Mouse (Mus musculus): ENCODE data around the gene Pigq. TPM values are rescaled to one million over a fixed set of nuclear protein-coding genes. Genes with fewer than 3 reads are reported as not detected.
A peak's percentile ranks its signal among the peaks of the same experiment; 100 is the strongest.

The Pigq gene
- polyA plus RNA-seq, 1 experiment from 2014 or later: 50.9 TPM

GRCm38 (mm10) chr17:25878611-25879180, 66.0 kb downstream of the Pigq start:
- DNase-seq (ENCODE audit: low spot score, missing footprints): peak; percentile 78
- H3K4me3 ChIP-seq (ENCODE audit: low read depth, low read length): no peak overlapping the region
- no peaks in the 10 kb centered on the region for H3K36me3 ChIP-seq (ENCODE audit: control insufficient read depth, insufficient read depth, low read length)
- WGBS: 82% methylated on average over 19 of the region's 19 CpGs
- no peaks in the 10 kb centered on the region for H3K9me3 ChIP-seq (ENCODE audit: control insufficient read depth, low read length)
- no peaks in the 10 kb centered on the region for H3K27me3 ChIP-seq (ENCODE audit: control insufficient read depth, insufficient read depth, low read length)
- no peak overlapping the region for H3K9ac ChIP-seq (ENCODE audit: low read length)
- H3K27ac ChIP-seq (ENCODE audit: low read depth, low read length): no peak overlapping the region
- ATAC-seq (ENCODE audit: low FRiP score): no peak
- H3K4me1 ChIP-seq (ENCODE audit: control insufficient read depth, insufficient read depth, low read length): peaks cover 45% of the 10 kb centered on the region
- no peak overlapping the region for H3K4me2 ChIP-seq

GRCm38 (mm10) chr17:25877741-25878610, 66.8 kb downstream of the Pigq start:
- no peaks in the 10 kb centered on the region for H3K36me3 ChIP-seq (ENCODE audit: control insufficient read depth, insufficient read depth, low read length)
- H3K4me3 ChIP-seq (ENCODE audit: low read depth, low read length): no peak overlapping the region
- H3K9me3 ChIP-seq (ENCODE audit: control insufficient read depth, low read length): no peaks in the 10 kb centered on the region
- ATAC-seq (ENCODE audit: low FRiP score): no peak
- no peak overlapping the region for H3K27ac ChIP-seq (ENCODE audit: low read depth, low read length)
- H3K4me2 ChIP-seq: no peak overlapping the region
- DNase-seq (ENCODE audit: low spot score, missing footprints): no peak
- WGBS: 93% methylated on average over 32 of the region's 32 CpGs
- no peak overlapping the region for H3K9ac ChIP-seq (ENCODE audit: low read length)
- H3K27me3 ChIP-seq (ENCODE audit: control insufficient read depth, insufficient read depth, low read length): no peaks in the 10 kb centered on the region
- peaks cover 45% of the 10 kb centered on the region for H3K4me1 ChIP-seq (ENCODE audit: control insufficient read depth, insufficient read depth, low read length)

- H3K4me3 ChIP-seq (ENCODE audit: low read depth, low read length): no peak overlapping the region
- H3K9ac ChIP-seq (ENCODE audit: low read length): no peak overlapping the region; the same call in 1 of the 2 replicates
- no peaks in the 10 kb centered on the region for H3K9me3 ChIP-seq (ENCODE audit: control insufficient read depth, low read length)
- H3K27me3 ChIP-seq (ENCODE audit: control insufficient read depth, insufficient read depth, low read length): no peaks in the 10 kb centered on the region
- H3K27ac ChIP-seq (ENCODE audit: low read depth, low read length): no peak overlapping the region
- ATAC-seq (ENCODE audit: low FRiP score) (no peak), DNase-seq (ENCODE audit: low spot score, missing footprints) (no peak)
- 92% methylated on average over 3 of the region's 3 CpGs for WGBS
- no peaks in the 10 kb centered on the region for H3K36me3 ChIP-seq (ENCODE audit: control insufficient read depth, insufficient read depth, low read length)
- H3K4me2 ChIP-seq: no peak overlapping the region
- H3K4me1 ChIP-seq (ENCODE audit: control insufficient read depth, insufficient read depth, low read length): peaks cover 38% of the 10 kb centered on the region
Observed at GRCm38 (mm10) chr17:25877025-25877424, 67.7 kb downstream of the Pigq start.

Other genes starting within 250 kb of the Pigq start
- 0.77 and 1.3 TPM in 2 replicates for gene Gng13, start 227.8 kb downstream of the Pigq start, polyA plus RNA-seq (2014; fragmentation: Nextera tagmentation; extraction: Ambion mirVana)
- gene Chtf18, start 217.5 kb downstream of the Pigq start, polyA plus RNA-seq (2014; fragmentation: Nextera tagmentation; extraction: Ambion mirVana): 15.0 and 17.3 TPM in 2 replicates
- gene Rpusd1, start 217.3 kb downstream of the Pigq start, polyA plus RNA-seq (2014; fragmentation: Nextera tagmentation; extraction: Ambion mirVana): 16.0 and 19.8 TPM in 2 replicates
- not detected in 2 replicates for gene Mslnl, start 208.9 kb downstream of the Pigq start, polyA plus RNA-seq (2014; fragmentation: Nextera tagmentation; extraction: Ambion mirVana)
- not detected in 2 replicates for gene Msln, start 190.6 kb downstream of the Pigq start, polyA plus RNA-seq (2014; fragmentation: Nextera tagmentation; extraction: Ambion mirVana)
- gene Narfl, start 171.2 kb downstream of the Pigq start, polyA plus RNA-seq (2014; fragmentation: Nextera tagmentation; extraction: Ambion mirVana): 22.2 and 23.4 TPM in 2 replicates
- 76.4 and 77.1 TPM in 2 replicates for gene Haghl, start 159.3 kb downstream of the Pigq start, polyA plus RNA-seq (2014; fragmentation: Nextera tagmentation; extraction: Ambion mirVana)
- gene Ccdc78, start 158.4 kb downstream of the Pigq start, polyA plus RNA-seq (2014; fragmentation: Nextera tagmentation; extraction: Ambion mirVana): 0.11 and 0.34 TPM in 2 replicates
- 69.1 and 71.4 TPM in 2 replicates for gene Fam173a, start 152.0 kb downstream of the Pigq start, polyA plus RNA-seq (2014; fragmentation: Nextera tagmentation; extraction: Ambion mirVana)
- not detected in 2 replicates for gene AC134908.4, start 149.3 kb downstream of the Pigq start, polyA plus RNA-seq (2014; fragmentation: Nextera tagmentation; extraction: Ambion mirVana)
- gene Metrn, start 147.8 kb downstream of the Pigq start, polyA plus RNA-seq (2014; fragmentation: Nextera tagmentation; extraction: Ambion mirVana): 21.3 and 32.1 TPM in 2 replicates
- gene Fbxl16, start 135.9 kb downstream of the Pigq start, polyA plus RNA-seq (2014; fragmentation: Nextera tagmentation; extraction: Ambion mirVana): 11.2 and 12.0 TPM in 2 replicates
- 23.7 and 27.4 TPM in 2 replicates for gene Wdr24, start 121.3 kb downstream of the Pigq start, polyA plus RNA-seq (2014; fragmentation: Nextera tagmentation; extraction: Ambion mirVana)
- gene Jmjd8, start 116.1 kb downstream of the Pigq start, polyA plus RNA-seq (2014; fragmentation: Nextera tagmentation; extraction: Ambion mirVana): 50.3 and 54.1 TPM in 2 replicates
- 280 and 296 TPM in 2 replicates for gene Stub1, start 111.5 kb downstream of the Pigq start, polyA plus RNA-seq (2014; fragmentation: Nextera tagmentation; extraction: Ambion mirVana)
- gene Rhbdl1, start 107.6 kb downstream of the Pigq start, polyA plus RNA-seq (2014; fragmentation: Nextera tagmentation; extraction: Ambion mirVana): 2.3 and 3.2 TPM in 2 replicates
- gene Gm20683, start 103.2 kb downstream of the Pigq start, polyA plus RNA-seq (2014; fragmentation: Nextera tagmentation; extraction: Ambion mirVana): 0.63 and 1.2 TPM in 2 replicates
- 7.0 and 8.7 TPM in 2 replicates for gene Rhot2, start 100.1 kb downstream of the Pigq start, polyA plus RNA-seq (2014; fragmentation: Nextera tagmentation; extraction: Ambion mirVana)
- gene Wdr90, start 83.4 kb downstream of the Pigq start, polyA plus RNA-seq (2014; fragmentation: Nextera tagmentation; extraction: Ambion mirVana): 15.7 and 17.8 TPM in 2 replicates
- gene Mcrip2, start 76.2 kb downstream of the Pigq start, polyA plus RNA-seq (2014; fragmentation: Nextera tagmentation; extraction: Ambion mirVana): 6.1 and 7.0 TPM in 2 replicates
- 57.1 and 60.1 TPM in 2 replicates for gene Mettl26, start 69.9 kb downstream of the Pigq start, polyA plus RNA-seq (2014; fragmentation: Nextera tagmentation; extraction: Ambion mirVana)
- 0.91 and 1.1 TPM in 2 replicates for gene Wfikkn1, start 64.1 kb downstream of the Pigq start, polyA plus RNA-seq (2014; fragmentation: Nextera tagmentation; extraction: Ambion mirVana)
- gene Rab40c, start 25.2 kb downstream of the Pigq start, polyA plus RNA-seq (2014; fragmentation: Nextera tagmentation; extraction: Ambion mirVana): 15.0 and 15.9 TPM in 2 replicates
- 0.37 TPM in 1 of 2 replicates, not detected in the other for gene Nhlrc4, start within 50 bp of the Pigq start, polyA plus RNA-seq (2014; fragmentation: Nextera tagmentation; extraction: Ambion mirVana)
- gene A930017K11Rik, start 7.6 kb upstream of the Pigq start, polyA plus RNA-seq (2014; fragmentation: Nextera tagmentation; extraction: Ambion mirVana): not detected in 2 replicates
- 19.0 and 21.5 TPM in 2 replicates for gene Capn15, start 40.9 kb upstream of the Pigq start, polyA plus RNA-seq (2014; fragmentation: Nextera tagmentation; extraction: Ambion mirVana)
- gene Rab11fip3, start 124.6 kb upstream of the Pigq start, polyA plus RNA-seq (2014; fragmentation: Nextera tagmentation; extraction: Ambion mirVana): 18.1 and 18.2 TPM in 2 replicates
- gene Decr2, start 145.4 kb upstream of the Pigq start, polyA plus RNA-seq (2014; fragmentation: Nextera tagmentation; extraction: Ambion mirVana): 17.0 and 18.1 TPM in 2 replicates
- 51.5 and 57.7 TPM in 2 replicates for gene Nme4, start 150.7 kb upstream of the Pigq start, polyA plus RNA-seq (2014; fragmentation: Nextera tagmentation; extraction: Ambion mirVana)
- 1.1 and 1.3 TPM in 2 replicates for gene Tmem8, start 168.4 kb upstream of the Pigq start, polyA plus RNA-seq (2014; fragmentation: Nextera tagmentation; extraction: Ambion mirVana)
- gene Mrpl28, start 178.6 kb upstream of the Pigq start, polyA plus RNA-seq (2014; fragmentation: Nextera tagmentation; extraction: Ambion mirVana): 256 and 275 TPM in 2 replicates
- gene Axin1, start 193.8 kb upstream of the Pigq start, polyA plus RNA-seq (2014; fragmentation: Nextera tagmentation; extraction: Ambion mirVana): 11.4 and 12.7 TPM in 2 replicates